Mouse (Mus musculus) liver, postnatal 0 days (tissue): Measurements from ENCODE around the gene Gtf2ird2. TPM values are rescaled to one million over a fixed set of nuclear protein-coding genes. Genes with fewer than 3 reads are reported as not detected.

Experiments used
- ATAC-seq: fragments of 200-750 bp; cut with Nextera tagmentation; 2 replicates; pipeline ENCODE4 v1.8.0; 2017; ENCODE audit warnings: mild to moderate bottlenecking, moderate library complexity
- DNase-seq: peaks from one replicate; pipeline ENCODE4 v3.0.0-alpha.2; 2016
- H3K27ac ChIP-seq: fragments of 300-500 bp; sonication (generic); 2 replicates; pipeline ENCODE4 v1.5.1; 2014; ENCODE audit warnings: antibody characterized with exemption, moderate library complexity, mild to moderate bottlenecking, low read depth
- H3K27me3 ChIP-seq: fragments of 300-500 bp; sonication (generic); 2 replicates; pipeline ENCODE4 v1.6.1; 2014; ENCODE audit warnings: low read length, control low read depth, mixed read lengths; ENCODE audit not compliant: insufficient read depth
- H3K36me3 ChIP-seq: fragments of 300-500 bp; sonication (generic); replicated peaks from 2 replicates; pipeline ENCODE4 v1.6.1; 2014; ENCODE audit warnings: mild to moderate bottlenecking, control low read depth, low read length, moderate library complexity, mixed read lengths; ENCODE audit not compliant: insufficient read depth
- H3K4me1 ChIP-seq: fragments of 300-500 bp; sonication (generic); 2 replicates; pipeline ENCODE4 v1.6.1; 2014; ENCODE audit warnings: antibody characterized with exemption, mild to moderate bottlenecking, control low read depth; ENCODE audit not compliant: insufficient read depth
- H3K4me2 ChIP-seq: fragments of 300-500 bp; sonication (generic); 2 replicates; pipeline ENCODE4 v1.6.1; 2014; ENCODE audit warnings: low read depth, mild to moderate bottlenecking, low read length, moderate library complexity, mixed read lengths
- H3K4me3 ChIP-seq: fragments of 300-500 bp; sonication (generic); 2 replicates; pipeline ENCODE4 v1.5.1; 2014; ENCODE audit warnings: low read depth, low read length
- H3K9ac ChIP-seq: fragments of 300-500 bp; sonication (generic); replicated peaks from 2 replicates; pipeline ENCODE4 v1.6.1; 2014; ENCODE audit warnings: mild to moderate bottlenecking, moderate library complexity
- H3K9me3 ChIP-seq: fragments of 300-500 bp; sonication (generic); 2 replicates; pipeline ENCODE4 v1.6.1; 2016; ENCODE audit warnings: mild to moderate bottlenecking, control low read depth, low read length, mixed read lengths
- CTCF ChIP-seq: sonication (generic); IDR thresholded peaks from 2 replicates; pipeline ENCODE4 v1.5.1; 2016; ENCODE audit warnings: antibody characterized with exemption, low read depth
- EP300 ChIP-seq: IDR thresholded peaks from 2 replicates; pipeline ENCODE4 v1.6.1; 2016; ENCODE audit warnings: antibody characterized with exemption, low read depth, mild to moderate bottlenecking
- WGBS: fragments of 180-500 bp; shearing (Covaris S2); extraction: QIAGEN DNeasy Blood & Tissue Kit; methylation state at CpG from one replicate; pipeline ENCODE4 v1.1.7; 2014; ENCODE audit not compliant: insufficient replicate concordance; 5-methylcytosine and 5-hydroxymethylcytosine counted together
- polyA plus RNA-seq: library from polyadenylated mRNA; unstranded; fragments of >200 nt; fragmentation: Nextera tagmentation; extraction: Ambion mirVana; gene quantifications from 2 replicates; pipeline ENCODE4 v1.2.1, GENCODE M21; 2015

Gene Gtf2ird2
- polyA plus RNA-seq, 1 experiment from 2014 or later = 2.1 TPM

- TF ChIP-seq CTCF = no peak
- TF ChIP-seq EP300 = no peak
- Histone ChIP-seq H3K36me3 (peaks cover 20% of the 10 kb centered on the region), H3K9ac (no peak overlapping the region), H3K9me3 (no peaks in the 10 kb centered on the region), H3K4me3 (no peak overlapping the region), H3K4me1 (no peaks in the 10 kb centered on the region), H3K27me3 (no peaks in the 10 kb centered on the region), H3K4me2 (no peak overlapping the region), H3K27ac (no peak overlapping the region)
- WGBS = 80% methylated on average over 7 of the region's 7 CpGs
- ATAC-seq (no peak), DNase-seq (no peak)
Measured at GRCm38 (mm10) chr5:134166642-134167041, 17.2 kb upstream of the Gtf2ird2 start.

- Histone ChIP-seq H3K9ac (no peak overlapping the region), H3K36me3 (peaks cover 18% of the 10 kb centered on the region), H3K9me3 (no peaks in the 10 kb centered on the region), H3K4me1 (no peaks in the 10 kb centered on the region), H3K27me3 (no peaks in the 10 kb centered on the region), H3K27ac (no peak overlapping the region), H3K4me3 (no peak overlapping the region), H3K4me2 (no peak overlapping the region)
- ATAC-seq (no peak), DNase-seq (no peak)
- TF ChIP-seq EP300 (no peak), CTCF (no peak)
- 90% methylated on average over 9 of the region's 9 CpGs for WGBS
Measured at GRCm38 (mm10) chr5:134168033-134168432, 15.8 kb upstream of the Gtf2ird2 start.

DNA sequence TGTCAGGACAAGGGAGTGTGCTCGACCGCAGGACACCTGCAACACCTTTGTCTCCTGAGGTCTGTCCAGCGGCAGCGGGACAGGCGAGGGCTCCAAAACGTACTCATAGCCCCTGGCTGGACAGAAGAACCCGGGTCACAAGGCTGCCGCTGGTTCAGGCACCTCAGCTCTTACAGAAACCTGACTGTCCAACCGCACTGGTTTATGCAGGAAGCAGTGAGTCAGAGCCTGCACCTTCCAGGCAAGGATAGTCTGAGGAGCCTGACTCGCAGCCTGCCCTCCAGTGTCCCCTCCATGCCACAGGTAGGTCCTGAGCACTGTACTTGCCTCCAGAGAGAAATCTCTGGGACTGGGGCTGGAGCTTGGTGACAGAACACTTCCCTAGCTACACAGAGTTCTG, 14.6 kb upstream of the Gtf2ird2 start:
- TF ChIP-seq CTCF = no peak
- no peak for TF ChIP-seq EP300
- H3K27me3 ChIP-seq = no peaks in the 10 kb centered on the region
- no peak overlapping the region for H3K4me3 ChIP-seq
- H3K4me2 ChIP-seq = no peak overlapping the region
- DNase-seq (no peak), ATAC-seq (no peak)
- H3K9me3 ChIP-seq = no peaks in the 10 kb centered on the region
- no peak overlapping the region for H3K9ac ChIP-seq
- 93% methylated on average over 10 of the region's 10 CpGs for WGBS
- H3K4me1 ChIP-seq = no peaks in the 10 kb centered on the region
- no peak overlapping the region for H3K27ac ChIP-seq
- H3K36me3 ChIP-seq = peaks cover 15% of the 10 kb centered on the region

GRCm38 (mm10) chr5:134170167-134170566, 13.7 kb upstream of the Gtf2ird2 start:
- H3K36me3 ChIP-seq = peaks cover 13% of the 10 kb centered on the region
- H3K4me1 ChIP-seq = peaks cover under 1% of the 10 kb centered on the region
- H3K4me3 ChIP-seq = no peak overlapping the region
- no peak overlapping the region for H3K27ac ChIP-seq
- H3K4me2 ChIP-seq = no peak overlapping the region
- H3K9me3 ChIP-seq = no peaks in the 10 kb centered on the region
- ATAC-seq = peak; percentile 40; the same call in 1 of the 2 replicates
- no peaks in the 10 kb centered on the region for H3K27me3 ChIP-seq
- WGBS = 67% methylated on average over 8 of the region's 8 CpGs
- no peak for DNase-seq
- TF ChIP-seq CTCF = no peak
- no peak for TF ChIP-seq EP300
- H3K9ac ChIP-seq = no peak overlapping the region

DNA sequence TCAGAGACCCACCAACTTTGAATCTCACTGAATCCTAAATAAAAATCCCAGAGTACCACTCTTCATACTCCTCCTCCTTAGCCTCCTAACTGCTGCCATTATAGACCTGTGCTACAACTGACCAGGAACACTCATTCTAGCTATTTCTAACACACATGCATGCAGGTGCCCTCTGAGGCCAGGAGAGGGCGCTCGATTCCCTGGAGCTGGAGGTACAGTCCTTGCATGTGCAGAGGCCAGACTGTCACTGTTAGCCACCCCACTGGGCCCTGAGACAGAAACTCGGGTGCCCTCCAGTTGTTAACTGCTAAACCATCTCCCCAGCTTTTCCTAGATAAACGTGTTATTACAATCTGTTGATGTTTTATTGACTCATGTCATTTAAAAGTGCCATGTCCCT, 10.6 kb upstream of the Gtf2ird2 start:
- H3K4me3 ChIP-seq = no peak overlapping the region
- H3K9ac ChIP-seq = no peak overlapping the region
- no peaks in the 10 kb centered on the region for H3K27me3 ChIP-seq
- peaks cover 7% of the 10 kb centered on the region for H3K36me3 ChIP-seq
- WGBS = 31% methylated on average over 4 of the region's 4 CpGs
- peaks cover 12% of the 10 kb centered on the region for H3K4me1 ChIP-seq
- H3K27ac ChIP-seq = no peak overlapping the region
- H3K9me3 ChIP-seq = no peaks in the 10 kb centered on the region
- no peak for ATAC-seq
- DNase-seq = peak; percentile 66
- TF ChIP-seq EP300 (no peak), CTCF (peak; percentile 79)
- no peak overlapping the region for H3K4me2 ChIP-seq

- DNase-seq (no peak), ATAC-seq (no peak)
- peaks cover 12% of the 10 kb centered on the region for H3K4me1 ChIP-seq
- no peaks in the 10 kb centered on the region for H3K9me3 ChIP-seq
- peak overlapping the region; percentile 79 for H3K9ac ChIP-seq
- TF ChIP-seq CTCF (no peak), EP300 (no peak)
- WGBS = 10% methylated on average over 10 of the region's 10 CpGs
- peaks cover 4% of the 10 kb centered on the region; the same call in 1 of the 2 replicates for H3K36me3 ChIP-seq
- peak overlapping the region; percentile 98 for H3K4me3 ChIP-seq
- peak overlapping the region; percentile 93 for H3K4me2 ChIP-seq
- peak overlapping the region; percentile 88 for H3K27ac ChIP-seq
- no peaks in the 10 kb centered on the region for H3K27me3 ChIP-seq
Measured at GRCm38 (mm10) chr5:134175696-134176095, 8.1 kb upstream of the Gtf2ird2 start.
